Mouse (Mus musculus) heart, postnatal 0 days (tissue): Measurements from ENCODE around the gene Smad6.

Experiments
- CTCF ChIP-seq: IDR thresholded peaks from 2 replicates; pipeline ENCODE4 v1.5.1; 2016; ENCODE audit warnings: antibody characterized with exemption, control low read depth, low read depth
- EP300 ChIP-seq: IDR thresholded peaks from 2 replicates; pipeline ENCODE4 v1.6.1; 2016; ENCODE audit warnings: antibody characterized with exemption, low read depth

- TF ChIP-seq CTCF (no peak), EP300 (no peak)
Measured at GRCm38 (mm10) chr9:64017861-64018793, 3.7 kb downstream of the Smad6 start.
